Comparison of ENCODE assay signal across 21 mouse cellular contexts in genomic region chr15:31472645-31473574, GRCm38 (mm10). TPM values are rescaled to one million over a fixed set of nuclear protein-coding genes. Genes with fewer than 3 reads are reported as not detected.
A peak's percentile ranks its signal among the peaks of the same experiment; 100 is the strongest.
DNase-seq lines count a peak whose midpoint lies in the region; ATAC-seq and TF ChIP-seq lines count a peak whose summit lies in the region.
"Had no signal": no experiment of that assay in that cellular context is flagged by ENCODE, and none has a peak within 500 bp of the region (broad histone marks: within the 10 kb centered on the region; RNA-seq: fewer than 3 reads in every experiment).

No protein-coding gene starts in this region.

- H3K4me1 ChIP-seq in heart, embryonic 15.5 days (replicated peaks) = peaks cover 9% of the 10 kb centered on the region; the same call in 1 of the 2 replicates
- peaks cover 9% of the 10 kb centered on the region for H3K4me1 ChIP-seq in thymus, adult 2 months (replicated peaks; ENCODE audit: control insufficient read depth, insufficient read depth, low read length)
- H3K4me1 ChIP-seq: embryonic facial prominence, embryonic 10.5 days; forebrain, embryonic 15.5 days; hindbrain, embryonic 12.5 days had no signal

- 0 out of 2 replicates have a peak overlapping the region, but pooled peaks have one; percentile 3 for H3K27ac ChIP-seq in heart, embryonic 15.5 days
- peak overlapping the region; percentile 72; the same call in 1 of the 2 replicates for H3K27ac ChIP-seq in thymus, adult 2 months (ENCODE audit: control insufficient read depth, insufficient read depth, low read length)
- H3K27ac ChIP-seq: embryonic facial prominence, embryonic 10.5 days; forebrain, embryonic 15.5 days; heart, adult 2 months; hindbrain, embryonic 12.5 days; layer of hippocampus, adult 2 months had no signal

- no peak overlapping the region for H3K4me3 ChIP-seq in heart, embryonic 15.5 days
- no peak overlapping the region for H3K4me3 ChIP-seq in thymus, adult 2 months (ENCODE audit: control insufficient read depth, insufficient read depth, low read length)
- H3K4me3 ChIP-seq: embryonic facial prominence, embryonic 10.5 days; erythroblast, embryonic 14.5 days; forebrain, embryonic 15.5 days; heart, adult 2 months; hindbrain, embryonic 12.5 days; layer of hippocampus, adult 2 months had no signal

- H3K36me3 ChIP-seq in heart, embryonic 15.5 days = peaks cover 38% of the 10 kb centered on the region
- peaks cover 37% of the 10 kb centered on the region for H3K36me3 ChIP-seq in thymus, adult 2 months (ENCODE audit: control insufficient read depth, insufficient read depth, low read length)

- H3K9ac ChIP-seq in heart, embryonic 15.5 days = no peak overlapping the region
- H3K9ac ChIP-seq: forebrain, embryonic 15.5 days; hindbrain, embryonic 12.5 days had no signal

- no peak overlapping the region for H3K4me2 ChIP-seq in heart, embryonic 15.5 days
- H3K4me2 ChIP-seq: forebrain, embryonic 15.5 days; hindbrain, embryonic 12.5 days had no signal

- WGBS in heart, embryonic 15.5 days = 62% methylated on average over 4 of the region's 4 CpGs
- 40% methylated on average over 4 of the region's 4 CpGs for WGBS in thymus, adult 2 months

- no peak for ATAC-seq in heart, embryonic 15.5 days (replicated peaks; ENCODE audit: insufficient number of reproducible peaks, insufficient read depth, low FRiP score, low read depth)
- ATAC-seq: forebrain, embryonic 15.5 days had no signal

- no peaks in the 10 kb centered on the region for H3K9me3 ChIP-seq in heart, embryonic 15.5 days (replicated peaks)
- H3K9me3 ChIP-seq: embryonic facial prominence, embryonic 10.5 days; forebrain, embryonic 15.5 days; G1E; hindbrain, embryonic 12.5 days had no signal

- TF ChIP-seq CTCF in thymus, adult 2 months (IDR thresholded peaks at IDR 0.05; ENCODE audit: borderline replicate concordance, control insufficient read depth, extremely low read depth, insufficient read depth, low read length, poor library complexity) = no peak

- no peak for DNase-seq in heart, adult 18-20 months
- DNase-seq in thymus, adult 2 months = no peak
- no peak for DNase-seq in thymus, postnatal 10 days (ENCODE audit: low spot score in 2 of 2)
- DNase-seq in gonadal fat pad, adult 2 months (ENCODE audit: low read depth) = peak; percentile 94
- DNase-seq in adrenal gland, adult 2 months = no peak
- no peak for DNase-seq in embryo, embryonic 10 days (ENCODE audit: low spot score)
- no peak for DNase-seq in right cerebral cortex, postnatal 25 days
- DNase-seq: adrenal gland, postnatal 10 days; cerebellum, adult 11 months; cerebellum, postnatal 25 days; heart, adult 2 months; liver; midbrain, embryonic 14.5 days had no signal

- TF ChIP-seq POLR2A in thymus, adult 2 months (IDR thresholded peaks at IDR 0.05; ENCODE audit: control insufficient read depth, extremely low read depth, insufficient read depth, low read length, poor library complexity) = no peak

- H3K27me3 ChIP-seq in heart, embryonic 15.5 days = no peaks in the 10 kb centered on the region
- no peaks in the 10 kb centered on the region for H3K27me3 ChIP-seq in thymus, adult 2 months (ENCODE audit: control insufficient read depth, insufficient read depth, low read length)
- H3K27me3 ChIP-seq: forebrain, embryonic 15.5 days; hindbrain, embryonic 12.5 days had no signal

RNA-seq across cellular contexts. Expression of gene Ropn1l, which starts 19.4 kb away (rescaled TPM):
- 1.7 and 2.2 TPM in 2 replicates for polyA plus RNA-seq in heart, embryonic 15.5 days (2015; fragmentation: Nextera tagmentation; extraction: Ambion mirVana)
- total RNA-seq in heart, adult 18-20 months (2021) = not detected
- polyA plus RNA-seq in thymus, adult 2 months (2012; rRNA removed) = 0.92 and 1.1 TPM in 2 replicates
- polyA plus RNA-seq in gonadal fat pad, adult 2 months (2012; rRNA removed) = 5.3 and 8.2 TPM in 2 replicates
- total RNA-seq in adrenal gland, adult 2 months (2021) = 1 to 10 TPM; 1.8 to 4.2 TPM
- 10.2 and 11.3 TPM in 2 replicates for polyA plus RNA-seq in adrenal gland, adult 2 months (2012; rRNA removed)
- total RNA-seq: gastrocnemius, adult 8-10 months; heart, adult 2 months had no signal

RNA-seq across cellular contexts. Expression of gene March6, which starts 57.9 kb away (rescaled TPM):
- 26.0 and 27.3 TPM in 2 replicates for polyA plus RNA-seq in heart, embryonic 15.5 days (2015; fragmentation: Nextera tagmentation; extraction: Ambion mirVana)
- total RNA-seq in heart, adult 18-20 months (2021) = 100 to 1,000 TPM; 114 to 116 TPM
- 24.0 and 27.3 TPM in 2 replicates for polyA plus RNA-seq in thymus, adult 2 months (2012; rRNA removed)
- 23.7 and 30.6 TPM in 2 replicates for polyA plus RNA-seq in gonadal fat pad, adult 2 months (2012; rRNA removed)
- total RNA-seq in adrenal gland, adult 2 months (2021) = 100 to 1,000 TPM; 115 to 125 TPM
- 12.0 and 16.3 TPM in 2 replicates for polyA plus RNA-seq in adrenal gland, adult 2 months (2012; rRNA removed)
